Mouse (Mus musculus): ENCODE data around the gene Tmigd3.
"Not testable (repeated sequence)": the region's sequence is repeated elsewhere in the genome, so short reads cannot be mapped to it uniquely, and the experiment has no call there.

Tmigd3 gene

DNA sequence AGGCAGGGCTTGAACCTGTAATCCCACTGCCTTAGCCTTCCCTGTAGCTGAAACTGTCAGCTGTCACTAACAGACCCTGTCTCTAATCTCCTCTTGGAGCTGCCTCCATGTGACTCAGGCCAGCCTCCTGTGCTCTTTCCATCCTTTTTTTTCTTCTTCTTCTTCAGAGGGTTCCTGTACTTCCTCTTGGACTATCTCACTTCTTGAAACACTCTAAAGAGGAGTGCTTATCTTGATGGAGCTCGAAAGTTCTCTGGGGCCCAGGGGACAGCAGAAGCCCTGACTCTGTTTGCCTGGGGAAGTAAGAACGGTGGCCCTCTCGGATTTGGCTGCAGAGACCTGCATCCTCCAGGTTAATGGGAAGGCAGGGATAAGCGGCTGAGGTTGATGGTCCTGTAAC lies 33.5 kb downstream of the Tmigd3 start:
- no peak for DNase-seq (ENCODE audit: low spot score)

DNA sequence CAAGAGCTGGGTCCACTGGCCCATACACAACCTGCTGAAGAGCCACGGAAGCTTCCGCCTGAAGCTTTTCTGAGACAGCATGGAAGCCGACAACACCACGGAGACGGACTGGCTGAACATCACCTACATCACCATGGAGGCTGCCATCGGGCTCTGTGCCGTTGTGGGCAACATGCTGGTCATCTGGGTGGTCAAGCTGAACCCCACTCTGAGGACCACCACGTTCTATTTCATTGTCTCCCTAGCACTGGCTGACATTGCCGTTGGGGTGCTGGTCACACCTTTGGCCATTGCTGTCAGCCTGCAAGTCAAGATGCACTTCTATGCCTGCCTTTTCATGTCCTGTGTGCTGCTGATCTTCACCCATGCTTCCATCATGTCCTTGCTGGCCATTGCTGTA lies 34.0 kb downstream of the Tmigd3 start:
- no peak for DNase-seq (ENCODE audit: low spot score)

DNA sequence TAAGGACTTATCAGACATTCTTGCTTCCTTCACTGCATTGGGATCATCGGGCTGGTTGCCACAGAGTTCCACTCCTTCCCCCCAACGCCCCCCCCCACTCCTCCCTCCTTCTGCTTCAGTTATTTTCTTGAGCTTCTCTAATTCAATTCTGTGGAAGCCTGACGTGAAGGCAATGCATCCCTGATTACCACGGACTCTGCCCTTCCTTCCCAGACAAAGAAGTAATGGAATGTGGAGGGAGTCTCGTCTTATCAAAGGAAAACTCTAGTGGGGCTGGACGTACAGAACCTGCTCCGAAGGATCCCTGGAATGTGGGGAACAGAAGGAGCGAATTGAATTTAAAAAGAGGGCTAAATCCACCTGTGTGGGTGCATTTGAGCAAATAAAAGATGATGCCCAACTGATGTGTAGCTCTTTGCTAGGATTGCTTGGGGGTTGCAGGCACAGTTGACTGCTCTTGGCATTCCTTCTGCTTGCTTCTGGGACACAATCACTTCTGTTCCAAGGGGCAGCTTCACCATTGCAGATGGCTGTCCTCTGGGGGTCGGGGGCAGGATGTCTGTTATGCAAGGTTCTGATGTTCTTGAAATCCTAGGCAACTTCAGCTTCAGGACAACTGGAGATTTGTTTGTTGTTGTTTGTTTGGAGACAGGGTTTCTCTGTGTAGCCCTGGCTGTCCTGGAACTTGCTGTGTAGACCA lies 37.4 kb downstream of the Tmigd3 start:
- no peak for DNase-seq (ENCODE audit: low spot score)

DNA sequence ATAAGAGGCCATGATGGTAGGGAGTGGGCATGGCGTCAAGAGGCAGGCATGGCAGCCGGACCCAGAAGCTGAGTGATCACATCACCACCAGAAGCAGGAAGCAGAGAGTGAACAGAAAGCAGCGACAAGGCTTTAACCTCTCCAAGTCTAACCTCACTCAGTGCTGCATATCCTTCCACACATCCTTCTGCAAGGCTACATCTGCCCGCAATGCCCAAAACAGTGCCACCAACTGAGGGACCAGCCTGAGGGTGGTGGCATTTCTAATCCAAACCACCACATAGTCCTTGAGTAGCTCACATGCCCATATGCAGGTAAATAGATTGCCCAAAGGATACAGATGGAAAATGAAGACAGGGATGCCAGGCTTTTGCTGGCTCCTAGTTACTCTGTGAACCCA lies 38.3 kb downstream of the Tmigd3 start:
- no peak for DNase-seq (ENCODE audit: low spot score)

DNA sequence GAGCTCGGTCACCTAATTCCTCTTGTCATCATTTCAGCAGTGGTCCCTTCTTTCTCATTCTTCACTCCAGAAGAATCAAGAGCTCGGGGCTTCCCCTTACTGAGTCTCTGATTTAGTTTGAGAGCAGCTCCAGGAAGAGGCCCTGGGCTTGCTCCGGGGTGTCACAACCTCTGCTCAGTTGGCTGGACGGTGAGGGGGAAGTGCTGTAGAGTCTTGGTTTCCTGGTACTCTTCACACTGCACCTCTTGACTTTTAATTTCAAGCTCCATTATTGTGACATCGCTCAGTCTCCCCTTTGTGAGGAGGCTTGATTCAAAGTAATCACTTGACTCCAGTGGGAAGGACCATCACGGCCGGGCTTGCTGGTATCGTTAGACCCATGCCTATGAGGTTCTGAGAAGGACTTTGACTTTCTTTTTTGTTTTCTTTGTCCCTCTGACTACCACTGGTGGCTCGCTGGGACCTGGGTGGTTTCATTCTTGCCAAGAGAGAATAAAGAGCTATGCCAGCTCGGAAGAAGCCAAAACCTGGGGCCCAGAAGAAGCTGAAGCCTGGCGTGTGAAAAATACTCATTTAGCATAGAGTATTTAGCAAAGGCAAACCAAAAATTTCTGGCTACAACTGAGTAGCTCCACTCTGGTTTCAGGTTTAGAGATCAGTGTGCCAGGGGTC lies 40.0 kb downstream of the Tmigd3 start:
- no peak for DNase-seq (ENCODE audit: low spot score)

DNA sequence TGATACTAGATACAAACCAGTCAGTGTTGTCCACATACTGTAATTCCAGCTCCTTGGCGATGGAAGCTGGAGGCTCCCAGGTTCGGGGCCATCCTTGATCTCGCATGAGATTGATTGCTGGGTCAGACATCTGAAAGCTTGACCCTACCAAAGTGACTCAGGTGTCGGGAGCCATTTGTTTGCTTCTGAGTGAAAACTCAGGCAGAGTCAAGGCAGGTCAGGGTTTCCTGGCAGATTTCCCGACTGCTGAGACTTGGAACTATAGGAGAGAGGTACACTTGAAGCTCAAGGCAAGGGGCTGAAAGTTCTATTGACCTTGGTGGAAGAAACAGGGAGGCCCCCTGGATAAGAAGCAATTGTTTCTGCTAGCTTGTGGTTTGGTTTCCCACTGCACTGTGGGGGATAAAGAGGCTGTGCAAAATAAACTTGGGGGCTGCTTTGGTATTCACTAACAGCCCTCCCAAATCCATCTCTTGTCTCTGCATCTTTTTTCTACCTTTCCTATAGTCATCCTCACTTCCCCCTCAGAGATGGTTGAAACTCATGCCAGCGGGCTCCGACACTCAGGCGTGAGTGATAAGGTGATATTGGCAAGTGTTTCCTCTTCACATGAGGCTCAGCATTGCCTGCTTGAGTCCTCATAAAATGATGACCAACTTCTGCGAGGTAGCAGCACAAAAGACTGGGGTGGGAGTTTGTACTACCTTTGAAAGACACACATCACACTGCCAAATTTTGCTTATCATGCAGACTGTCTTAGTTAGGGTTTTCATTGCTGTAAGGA lies 41.6 kb downstream of the Tmigd3 start:
- DNase-seq (ENCODE audit: low spot score) = no peak

DNA sequence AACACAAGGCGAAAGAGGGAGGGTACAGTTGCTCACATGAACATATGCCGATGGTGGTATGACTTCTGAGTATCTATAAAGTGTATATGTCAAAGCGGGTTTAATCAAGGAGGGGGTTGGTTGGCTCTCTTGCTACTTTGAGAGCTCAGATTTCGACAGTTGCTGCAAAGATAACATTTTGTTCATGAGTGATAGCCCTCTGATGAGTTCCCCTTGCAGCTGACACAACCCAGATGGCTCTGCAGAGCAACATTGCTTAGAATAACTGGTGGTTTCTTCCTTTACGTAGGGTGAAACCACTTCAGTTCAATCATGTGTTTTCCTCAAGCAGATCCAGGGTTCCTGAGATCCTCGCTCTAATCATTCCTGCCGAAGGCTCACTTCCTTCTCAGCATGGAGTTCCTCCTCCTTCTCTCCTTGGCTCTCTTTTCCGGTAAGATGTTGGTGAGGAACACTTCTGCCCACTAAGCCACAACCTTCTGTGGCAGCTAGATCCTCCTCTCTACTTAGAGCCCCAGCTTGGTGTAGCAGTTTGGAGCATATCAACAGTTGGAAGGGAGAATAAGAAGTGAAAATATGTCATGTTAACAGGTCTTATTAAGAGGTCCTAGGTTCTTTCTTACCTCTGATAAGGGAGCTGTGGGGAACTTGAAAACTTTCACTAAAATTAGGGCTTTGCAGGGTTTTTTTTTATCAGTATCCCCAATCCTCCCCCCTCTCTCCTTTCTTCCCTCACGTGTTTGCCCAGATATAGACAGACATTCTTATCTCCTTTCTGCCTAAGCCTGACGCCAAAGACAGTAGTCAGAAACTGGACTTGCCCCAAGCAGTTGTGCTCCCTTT lies 43.4 kb downstream of the Tmigd3 start:
- no peak for DNase-seq (ENCODE audit: low spot score)

DNA sequence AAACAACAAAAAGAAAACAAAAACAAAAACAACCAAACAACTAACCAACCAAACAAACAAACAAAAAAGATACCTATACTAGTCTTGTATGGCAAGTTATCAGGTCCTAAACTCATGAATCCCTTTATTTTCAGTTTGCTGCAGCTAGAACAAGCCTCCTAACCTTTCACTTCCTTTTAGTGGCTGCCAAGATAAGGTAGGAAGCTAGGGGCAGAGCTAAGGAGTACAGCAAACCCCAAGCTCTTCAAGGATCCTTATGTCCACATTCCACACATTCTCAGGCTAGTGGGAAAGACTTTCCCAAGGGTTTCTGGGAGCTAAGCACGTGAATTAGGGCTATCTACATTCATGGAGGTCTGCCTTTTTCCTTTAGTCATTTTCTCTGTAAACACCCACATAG lies 44.6 kb downstream of the Tmigd3 start:
- no peak for DNase-seq (ENCODE audit: low spot score)

DNA sequence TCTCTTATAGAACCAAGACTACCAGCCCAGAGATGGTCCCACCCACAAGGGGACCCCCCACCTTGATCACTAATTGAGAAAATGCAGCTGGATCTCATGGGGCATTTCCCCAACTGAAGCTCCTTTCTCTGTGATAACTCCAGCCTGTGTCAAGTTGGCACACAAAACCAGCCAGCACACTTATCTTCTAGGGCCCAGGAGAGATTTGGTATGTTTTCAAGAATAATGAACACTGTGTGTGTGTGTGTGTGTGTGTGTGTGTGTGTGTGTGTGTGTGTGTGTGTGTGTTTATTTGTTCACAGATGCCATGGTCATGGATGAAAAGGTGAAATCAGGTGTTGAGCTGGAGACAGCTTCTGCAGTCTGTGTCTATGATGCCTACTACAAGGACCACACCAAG lies 45.8 kb downstream of the Tmigd3 start:
- not testable (repeated sequence) for DNase-seq (ENCODE audit: low spot score)

DNA sequence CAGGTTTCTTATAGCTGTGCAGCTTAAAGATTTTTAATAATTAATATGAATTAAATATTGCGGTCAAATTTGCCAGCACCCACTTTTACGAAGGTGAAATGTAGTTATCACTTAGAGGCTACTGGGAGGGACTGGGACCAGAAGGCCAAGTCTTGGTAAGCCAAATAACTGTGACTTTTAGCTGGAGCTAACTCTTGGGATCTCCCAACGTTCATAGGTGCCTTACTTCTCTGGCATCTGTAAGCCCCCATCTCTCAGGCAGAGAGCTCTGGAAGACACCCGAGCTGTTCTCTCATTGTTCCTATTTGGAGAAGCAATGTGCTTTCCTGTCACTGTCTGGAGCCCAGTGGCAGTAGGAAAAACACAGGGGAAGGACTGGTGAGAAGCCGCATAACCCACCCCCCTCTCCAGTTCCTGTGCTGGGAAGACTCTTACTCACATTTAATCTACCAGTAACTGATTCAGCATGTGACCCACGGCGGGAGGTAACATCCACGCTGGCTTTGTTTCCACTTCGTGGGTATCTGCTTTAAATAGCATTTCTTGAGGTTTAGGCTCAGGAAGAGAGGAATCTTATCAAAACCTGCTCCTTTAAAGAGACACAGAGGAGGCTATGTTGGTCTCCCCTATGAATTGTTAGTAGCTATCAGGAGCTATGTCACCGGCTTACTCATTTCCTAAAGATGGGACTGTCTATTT lies 47.1 kb downstream of the Tmigd3 start:
- no peak for DNase-seq (ENCODE audit: low spot score)

DNA sequence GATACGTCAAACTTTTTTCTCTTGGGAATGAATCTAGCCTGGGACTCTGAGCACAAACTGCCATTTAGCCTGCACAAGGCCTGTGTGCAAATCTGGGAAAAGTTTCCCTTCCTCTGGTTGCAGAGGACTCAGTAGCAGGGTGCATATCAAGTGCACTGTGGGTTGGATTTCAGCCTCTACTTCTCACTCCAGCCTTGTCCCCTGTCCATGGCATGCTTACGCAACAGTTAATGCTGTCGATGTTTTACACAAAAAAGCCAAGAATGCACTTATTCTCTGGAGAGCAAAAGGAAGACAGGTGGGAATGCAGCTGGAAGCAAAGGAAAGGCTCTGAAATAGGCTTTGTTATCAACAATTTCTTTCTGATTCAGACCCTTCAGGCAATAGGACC lies 47.6 kb downstream of the Tmigd3 start:
- no peak for DNase-seq (ENCODE audit: low spot score)

DNA sequence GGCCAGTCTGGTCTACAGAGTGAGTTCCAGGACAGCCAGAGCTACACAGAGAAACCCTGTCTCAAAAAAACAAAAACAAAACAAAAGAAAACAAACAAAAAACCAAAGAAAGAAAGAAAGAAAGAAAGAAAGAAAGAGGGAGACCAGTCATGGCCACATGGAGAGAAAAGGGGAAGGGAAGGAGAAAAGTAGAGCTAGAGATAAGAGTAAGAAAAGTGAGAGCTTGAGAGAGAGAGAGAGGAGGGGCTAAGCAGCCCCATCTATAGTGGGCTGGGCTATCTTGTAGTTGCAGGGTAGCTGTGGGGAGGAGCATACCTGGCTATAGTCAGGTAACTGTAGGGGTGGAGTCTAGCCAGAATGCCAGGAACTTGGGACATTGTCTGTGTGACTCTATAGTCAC lies 50.0 kb downstream of the Tmigd3 start:
- DNase-seq (ENCODE audit: low spot score) = not testable (repeated sequence)

DNA sequence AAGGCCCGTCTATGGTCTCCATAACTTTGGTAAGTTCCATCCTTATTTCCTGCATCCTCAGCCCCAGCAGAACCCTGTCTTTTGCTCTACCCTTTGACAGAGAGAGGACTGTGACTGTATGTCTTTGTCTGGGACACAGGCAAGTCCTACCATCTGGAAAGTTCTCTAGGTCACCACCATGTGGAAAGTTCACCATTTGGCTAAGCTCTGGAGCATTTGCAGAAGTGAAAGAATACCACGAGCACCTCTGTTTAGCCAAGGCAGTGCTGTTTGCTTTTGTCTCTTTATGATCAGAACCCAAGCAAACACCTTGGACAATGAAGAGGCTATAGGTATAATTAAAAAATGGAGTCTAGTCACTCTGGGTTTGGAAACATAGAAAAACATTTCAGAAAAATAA lies 51.3 kb downstream of the Tmigd3 start:
- no peak for DNase-seq (ENCODE audit: low spot score)

DNA sequence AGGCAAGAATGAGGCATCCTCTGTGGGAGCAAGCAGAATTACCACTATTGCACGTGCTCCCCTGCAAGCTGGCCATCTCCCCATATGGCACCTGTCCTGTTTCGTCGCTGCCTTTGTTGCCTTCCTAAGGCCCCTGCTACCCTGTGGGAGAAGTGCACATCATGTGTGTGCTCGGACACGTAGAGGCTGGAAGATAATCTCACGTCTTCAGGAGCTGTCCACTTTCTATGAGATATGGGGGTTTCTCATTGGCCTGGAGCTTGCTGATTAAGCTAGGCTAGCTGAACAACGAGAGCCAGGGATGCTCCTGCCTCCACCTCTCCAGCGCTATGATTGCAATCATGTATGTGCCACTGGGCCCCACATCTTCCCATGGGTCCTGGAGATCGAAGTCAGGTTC lies 53.9 kb downstream of the Tmigd3 start:
- no peak for DNase-seq (ENCODE audit: low spot score)

DNA sequence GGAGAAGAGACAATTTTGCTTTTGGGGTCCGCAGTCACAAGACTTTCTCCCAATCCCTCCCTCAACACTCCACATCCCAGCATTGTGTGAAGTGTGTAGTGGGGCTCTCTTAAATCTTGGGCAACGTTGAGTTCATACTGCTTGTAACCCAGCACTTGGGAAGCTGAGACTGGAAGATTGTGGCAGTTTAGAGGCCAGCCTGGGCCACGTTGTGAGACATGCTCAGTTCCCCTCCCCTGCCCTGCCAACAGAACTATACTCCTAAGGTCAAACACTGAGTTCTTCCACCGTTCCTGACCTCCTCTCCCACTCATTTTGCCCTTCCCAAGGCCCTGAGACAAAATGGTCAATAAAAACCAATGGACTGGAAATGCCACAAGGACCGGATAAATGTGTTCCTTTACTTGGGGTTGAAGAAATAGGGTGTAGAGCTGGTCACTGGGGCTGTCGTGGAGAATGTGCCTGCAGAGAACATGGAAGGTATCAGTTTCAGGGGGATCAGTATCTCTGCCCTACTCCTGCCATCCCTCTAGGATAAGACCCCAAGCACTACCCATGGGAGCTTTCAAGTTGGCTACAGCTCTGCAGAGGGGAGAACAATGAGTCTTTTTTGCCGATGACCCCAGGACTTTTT lies 57.0 kb downstream of the Tmigd3 start:
- no peak for DNase-seq (ENCODE audit: low spot score)

DNA sequence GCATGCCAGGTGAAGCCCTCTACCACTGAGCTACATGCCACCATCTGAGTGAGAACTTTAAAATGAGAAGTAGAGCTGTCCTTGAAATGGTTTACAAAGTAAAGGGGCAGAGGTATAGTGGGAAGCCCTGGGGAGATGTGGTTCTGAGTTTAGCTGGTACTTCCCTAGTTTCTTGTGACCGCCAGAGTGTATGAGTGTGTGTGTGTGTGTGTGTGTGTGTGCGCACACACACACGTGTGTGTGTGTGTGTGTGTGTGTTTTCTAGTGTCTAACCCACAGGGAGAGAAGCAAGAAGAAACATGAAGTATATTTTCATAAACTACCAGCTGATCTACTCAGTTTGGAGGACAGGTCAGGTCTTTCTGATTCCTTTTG lies 57.5 kb downstream of the Tmigd3 start:
- DNase-seq (ENCODE audit: low spot score) = no peak

DNA sequence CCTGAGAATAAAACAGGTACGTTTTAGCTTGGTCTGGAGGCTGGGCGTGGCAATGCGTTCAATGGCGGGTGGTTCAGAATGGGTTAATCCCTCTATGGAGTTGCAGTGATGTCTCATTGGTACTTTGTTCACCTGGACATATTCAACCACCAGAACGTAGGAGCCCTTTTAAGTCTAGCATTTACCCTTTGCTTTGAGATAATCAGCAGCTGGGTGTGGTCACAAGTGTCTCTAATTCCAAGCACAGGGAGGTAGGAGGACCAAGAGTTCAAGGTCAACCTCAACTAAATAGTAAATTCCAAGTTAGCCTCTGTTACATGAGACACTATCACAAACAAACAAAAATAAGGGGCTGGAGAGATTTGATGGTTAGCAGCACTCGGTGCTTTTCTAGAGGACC lies 58.1 kb downstream of the Tmigd3 start:
- no peak for DNase-seq (ENCODE audit: low spot score)

DNA sequence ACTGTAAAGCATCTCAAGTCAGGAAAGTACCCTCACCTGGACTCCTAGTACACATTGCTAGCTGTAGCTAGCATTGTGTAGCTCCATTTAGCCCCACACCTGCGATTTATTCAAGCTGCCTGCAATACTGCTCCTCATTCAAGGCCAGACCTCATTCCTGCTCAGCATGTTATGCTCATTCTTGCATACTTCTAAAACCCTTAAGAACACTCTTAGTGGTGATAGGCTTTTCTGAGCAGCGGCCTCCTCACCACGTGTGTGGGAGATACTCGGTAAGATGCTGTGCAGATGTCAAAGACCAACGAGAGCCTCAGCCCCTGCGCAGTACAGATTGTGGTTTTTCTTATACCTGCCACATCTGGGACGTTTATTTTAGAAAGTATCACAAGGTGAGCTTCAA lies 59.1 kb downstream of the Tmigd3 start:
- no peak for DNase-seq (ENCODE audit: low spot score)

DNA sequence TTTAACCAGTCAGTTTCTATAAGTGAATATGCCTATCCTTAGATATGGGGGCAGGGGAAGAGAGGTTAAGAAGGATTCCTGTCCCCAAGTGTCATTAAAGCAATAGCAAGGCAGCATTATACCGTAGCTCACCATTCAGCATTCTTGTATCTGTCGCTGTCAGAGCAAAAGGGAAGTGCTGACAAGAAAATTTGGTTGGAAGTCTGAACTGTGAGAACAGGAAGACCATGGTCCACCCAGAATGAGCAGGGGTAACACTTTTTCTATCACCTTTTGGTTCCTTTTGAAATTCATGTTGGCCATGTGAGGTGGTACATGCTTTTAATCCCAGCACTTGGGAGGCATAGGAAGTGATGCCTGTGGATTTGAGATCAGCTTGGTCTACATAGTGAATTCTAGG lies 60.4 kb downstream of the Tmigd3 start:
- no peak for DNase-seq (ENCODE audit: low spot score)

DNA sequence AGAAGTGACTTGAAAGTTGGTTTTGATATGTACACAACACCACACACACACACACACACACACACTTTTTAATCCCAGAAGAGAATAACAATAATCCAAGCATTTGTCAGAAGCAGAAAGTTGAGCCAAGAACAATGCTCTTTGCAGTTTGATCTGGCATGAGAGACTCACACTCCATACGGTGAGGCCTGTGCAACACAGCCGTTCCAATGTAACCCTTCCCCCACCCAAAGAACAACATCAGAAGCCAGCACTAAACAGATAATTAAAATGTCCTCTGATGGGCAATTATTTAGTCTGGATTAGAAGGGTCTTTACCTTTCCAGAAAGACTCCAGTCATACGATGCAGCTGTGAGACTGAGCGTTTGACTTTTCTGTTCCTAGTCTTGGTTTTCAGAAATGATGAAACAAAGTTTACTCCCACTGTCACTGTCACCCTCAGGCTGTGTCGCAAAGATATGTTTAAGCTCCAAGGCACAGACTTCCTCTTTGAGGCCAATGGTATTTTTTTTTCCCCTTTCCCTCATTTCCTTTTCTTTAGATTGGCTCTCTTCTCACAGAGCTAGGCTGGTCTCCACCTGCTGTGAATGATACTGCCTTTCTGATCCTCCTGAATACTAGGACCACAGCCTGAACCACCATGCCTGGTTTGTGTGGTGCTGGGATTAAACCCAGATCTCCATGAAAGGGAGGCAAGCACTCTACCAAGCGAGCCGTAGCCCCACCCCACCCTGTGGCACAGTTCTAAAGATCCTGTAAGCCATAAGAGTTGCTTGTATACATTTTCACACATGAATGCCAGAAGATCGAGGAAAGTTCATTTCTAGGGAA lies 61.8 kb downstream of the Tmigd3 start, which contains the start of gene I830077J02Rik:
Gene I830077J02Rik (minus strand): TSS at position 425 of the 832 bp plus-strand sequence.
- no peak for DNase-seq (ENCODE audit: low spot score)
